Mouse (Mus musculus): ENCODE measurements at regions not wholly inside any gene's neighbourhood (a gene's known extent, or its start where the extent isn't known, plus 50 kb on each side); places are given as distances from the start of the nearest gene placed in this dataset.
A peak's percentile ranks its signal among the peaks of the same experiment; 100 is the strongest.

DNA sequence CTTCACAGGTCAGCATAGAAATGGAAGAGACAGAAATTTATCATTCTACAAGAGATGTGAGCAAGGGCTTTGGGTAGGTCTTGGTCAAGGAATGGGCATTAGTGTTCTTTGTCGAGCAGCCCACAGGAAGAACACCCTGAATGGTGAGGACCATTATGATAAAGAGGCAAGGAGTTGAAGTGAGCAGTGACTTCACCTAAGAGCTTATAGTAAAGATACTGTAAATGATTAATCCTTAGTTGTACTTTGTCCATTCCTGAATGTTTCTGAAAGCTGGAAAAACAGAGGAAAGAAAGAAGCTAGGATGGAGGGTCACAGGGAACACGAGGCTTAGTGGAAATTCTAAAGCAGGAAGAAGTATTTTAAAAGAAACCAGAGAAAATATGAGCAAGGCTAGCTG, 956.9 kb downstream of the Defb40 start:
- Histone ChIP-seq H3K4me3 (ENCODE audit: low read depth, low read length) (no peak overlapping the region), H3K4me1 (ENCODE audit: control insufficient read depth, insufficient read depth, low read length) (no peaks in the 10 kb centered on the region), H3K27me3 (replicated peaks; ENCODE audit: control insufficient read depth, insufficient read depth, low read length) (no peaks in the 10 kb centered on the region), H3K9ac (ENCODE audit: low read length) (no peak overlapping the region), H3K27ac (ENCODE audit: low read depth, low read length) (no peak overlapping the region), H3K36me3 (ENCODE audit: control insufficient read depth, insufficient read depth, low read length) (no peaks in the 10 kb centered on the region), H3K4me2 (ENCODE audit: low read length) (no peak overlapping the region), H3K9me3 (replicated peaks; ENCODE audit: control insufficient read depth, low read length) (no peaks in the 10 kb centered on the region)
- 73% methylated on average over 2 of the region's 2 CpGs for WGBS
- ATAC-seq (no peak), DNase-seq (ENCODE audit: low spot score) (no peak)

DNA sequence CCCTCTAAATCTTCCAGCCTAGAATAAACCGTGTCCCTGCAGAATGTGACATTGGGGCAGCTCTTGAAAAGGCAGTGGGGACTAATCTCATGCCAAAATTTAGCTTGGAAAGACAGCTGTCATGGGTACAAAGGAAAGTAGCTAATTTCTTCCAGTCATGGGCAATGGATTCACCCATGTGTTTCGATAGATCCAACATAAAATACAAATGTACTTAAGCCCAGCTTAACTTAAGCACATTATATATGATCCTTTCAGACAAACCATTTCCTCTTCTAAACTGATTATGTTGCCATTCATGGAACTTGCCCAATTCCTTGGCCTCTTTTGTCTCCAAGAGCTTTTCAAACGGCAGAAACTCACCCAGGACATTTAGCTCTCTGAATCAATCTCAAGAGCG, 970.5 kb downstream of the Defb40 start:
- Histone ChIP-seq H3K4me1 (ENCODE audit: control insufficient read depth, insufficient read depth, low read length) (no peaks in the 10 kb centered on the region), H3K27me3 (replicated peaks; ENCODE audit: control insufficient read depth, insufficient read depth, low read length) (no peaks in the 10 kb centered on the region), H3K27ac (ENCODE audit: low read depth, low read length) (no peak overlapping the region), H3K4me2 (ENCODE audit: low read length) (no peak overlapping the region), H3K9me3 (replicated peaks; ENCODE audit: control insufficient read depth, low read length) (no peaks in the 10 kb centered on the region), H3K4me3 (ENCODE audit: low read depth, low read length) (no peak overlapping the region), H3K9ac (ENCODE audit: low read length) (no peak overlapping the region), H3K36me3 (ENCODE audit: control insufficient read depth, insufficient read depth, low read length) (no peaks in the 10 kb centered on the region)
- ATAC-seq: no peak
- 49% methylated on average over 4 of the region's 4 CpGs for WGBS
- DNase-seq (ENCODE audit: low spot score): no peak

DNA sequence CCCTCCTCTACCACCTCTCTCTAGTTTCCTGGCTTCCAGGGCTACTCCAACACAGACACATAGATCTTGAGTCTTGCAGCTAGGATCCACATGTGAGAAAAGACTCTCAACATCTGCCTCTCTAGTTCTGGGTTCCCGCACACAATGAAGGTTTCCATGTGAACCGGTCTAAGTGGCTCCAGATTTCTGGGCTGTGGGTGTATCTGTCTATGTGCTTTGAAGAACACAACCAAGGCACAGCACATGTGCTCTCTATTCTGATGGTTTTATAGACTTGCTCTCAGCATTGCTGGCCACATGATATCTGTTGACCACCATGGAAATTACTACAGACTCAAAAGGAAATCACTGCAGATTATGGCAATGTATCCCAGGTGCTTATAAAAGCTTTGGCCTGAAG, 972.4 kb downstream of the Defb40 start:
- WGBS: 81% methylated on average over 2 of the region's 2 CpGs
- Histone ChIP-seq H3K9me3 (replicated peaks; ENCODE audit: control insufficient read depth, low read length) (no peaks in the 10 kb centered on the region), H3K4me2 (ENCODE audit: low read length) (no peak overlapping the region), H3K4me3 (ENCODE audit: low read depth, low read length) (no peak overlapping the region), H3K36me3 (ENCODE audit: control insufficient read depth, insufficient read depth, low read length) (no peaks in the 10 kb centered on the region), H3K9ac (ENCODE audit: low read length) (no peak overlapping the region), H3K27me3 (replicated peaks; ENCODE audit: control insufficient read depth, insufficient read depth, low read length) (no peaks in the 10 kb centered on the region), H3K27ac (ENCODE audit: low read depth, low read length) (no peak overlapping the region), H3K4me1 (ENCODE audit: control insufficient read depth, insufficient read depth, low read length) (no peaks in the 10 kb centered on the region)
- DNase-seq (ENCODE audit: low spot score) (no peak), ATAC-seq (no peak)

DNA sequence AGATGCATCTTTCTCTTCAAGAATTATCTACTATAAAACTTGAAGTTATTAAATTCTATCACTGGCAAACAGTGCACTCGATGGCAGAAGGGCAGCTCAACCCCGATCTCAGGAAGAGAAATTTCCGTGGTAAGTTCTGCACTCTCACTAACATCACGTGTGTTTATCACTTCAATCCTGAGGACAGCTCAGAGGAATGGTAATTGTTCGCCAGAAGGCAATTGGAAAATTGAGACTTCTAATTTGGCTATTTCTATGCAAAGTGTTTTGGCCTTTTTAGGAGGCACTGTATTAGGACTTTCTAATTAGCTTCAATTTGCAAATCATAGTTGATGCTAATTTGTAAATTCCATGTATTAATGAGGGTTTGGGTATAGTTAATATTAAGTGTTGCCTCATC, 977.3 kb downstream of the Defb40 start:
- Histone ChIP-seq H3K27me3 (replicated peaks; ENCODE audit: control insufficient read depth, insufficient read depth, low read length) (no peaks in the 10 kb centered on the region), H3K9me3 (replicated peaks; ENCODE audit: control insufficient read depth, low read length) (no peaks in the 10 kb centered on the region), H3K4me1 (ENCODE audit: control insufficient read depth, insufficient read depth, low read length) (no peaks in the 10 kb centered on the region), H3K4me3 (ENCODE audit: low read depth, low read length) (no peak overlapping the region), H3K9ac (ENCODE audit: low read length) (no peak overlapping the region), H3K36me3 (ENCODE audit: control insufficient read depth, insufficient read depth, low read length) (no peaks in the 10 kb centered on the region), H3K4me2 (ENCODE audit: low read length) (no peak overlapping the region), H3K27ac (ENCODE audit: low read depth, low read length) (no peak overlapping the region)
- DNase-seq (ENCODE audit: low spot score) (no peak), ATAC-seq (no peak)
- 60% methylated on average over 5 of the region's 5 CpGs for WGBS

DNA sequence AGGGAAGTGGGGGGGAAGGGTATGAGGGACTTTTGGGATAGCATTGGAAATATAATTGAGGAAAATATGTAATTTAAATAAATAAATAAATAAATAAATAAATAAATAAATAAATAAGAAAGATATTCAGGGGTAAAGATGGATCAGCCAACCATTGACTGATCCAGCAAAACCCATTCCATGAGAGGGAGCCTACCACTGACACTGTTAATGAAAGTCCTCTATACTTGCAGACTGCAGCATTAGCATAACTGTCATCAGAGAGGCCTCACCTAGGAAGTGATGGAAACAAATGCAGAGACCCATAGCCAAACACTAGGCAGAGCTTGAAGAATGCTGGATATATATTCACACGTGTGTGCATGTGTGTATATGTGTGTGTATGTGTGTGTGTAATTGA, 993.3 kb downstream of the Defb40 start:
- Histone ChIP-seq H3K27ac (ENCODE audit: low read depth, low read length) (no peak overlapping the region), H3K27me3 (replicated peaks; ENCODE audit: control insufficient read depth, insufficient read depth, low read length) (no peaks in the 10 kb centered on the region), H3K4me2 (ENCODE audit: low read length) (no peak overlapping the region), H3K4me1 (ENCODE audit: control insufficient read depth, insufficient read depth, low read length) (no peaks in the 10 kb centered on the region), H3K4me3 (ENCODE audit: low read depth, low read length) (no peak overlapping the region), H3K9ac (ENCODE audit: low read length) (no peak overlapping the region), H3K36me3 (ENCODE audit: control insufficient read depth, insufficient read depth, low read length) (no peaks in the 10 kb centered on the region), H3K9me3 (replicated peaks; ENCODE audit: control insufficient read depth, low read length) (no peaks in the 10 kb centered on the region)
- 79% methylated on average over 1 of the region's 1 CpGs for WGBS
- ATAC-seq (no peak), DNase-seq (ENCODE audit: low spot score) (no peak)

DNA sequence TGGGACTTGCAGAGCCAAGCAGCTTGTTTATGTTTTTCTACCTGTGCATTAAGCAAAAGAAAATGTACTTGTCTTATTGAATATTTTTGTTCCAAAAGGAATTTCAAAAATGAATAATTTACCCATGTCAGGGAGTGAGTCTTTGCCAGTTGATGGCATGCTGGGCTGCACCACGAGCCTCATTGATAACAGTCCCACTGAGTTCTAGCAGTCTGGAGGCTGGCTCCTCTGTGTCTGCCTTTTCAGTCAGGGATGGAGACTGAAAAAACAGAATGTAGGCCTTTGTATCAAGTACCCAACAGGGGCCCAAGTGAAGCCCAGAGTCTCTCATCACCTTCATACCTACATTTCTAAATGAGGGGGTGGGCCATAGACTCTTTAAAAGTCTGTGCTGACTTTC, 1029.2 kb downstream of the Defb40 start:
- no peak for DNase-seq (ENCODE audit: low spot score)
- Histone ChIP-seq H3K9me3 (replicated peaks; ENCODE audit: control insufficient read depth, low read length) (no peaks in the 10 kb centered on the region), H3K4me3 (ENCODE audit: low read depth, low read length) (no peak overlapping the region), H3K4me2 (ENCODE audit: low read length) (peak overlapping the region; percentile 33; the same call in 1 of the 2 replicates), H3K27me3 (replicated peaks; ENCODE audit: control insufficient read depth, insufficient read depth, low read length) (no peaks in the 10 kb centered on the region), H3K27ac (ENCODE audit: low read depth, low read length) (no peak overlapping the region), H3K36me3 (ENCODE audit: control insufficient read depth, insufficient read depth, low read length) (no peaks in the 10 kb centered on the region), H3K4me1 (ENCODE audit: control insufficient read depth, insufficient read depth, low read length) (peaks cover 5% of the 10 kb centered on the region; the same call in 1 of the 2 replicates), H3K9ac (ENCODE audit: low read length) (no peak overlapping the region)
- WGBS: 14% methylated on average over 1 of the region's 1 CpGs
- ATAC-seq: peak; percentile 54; the same call in 1 of the 2 replicates

DNA sequence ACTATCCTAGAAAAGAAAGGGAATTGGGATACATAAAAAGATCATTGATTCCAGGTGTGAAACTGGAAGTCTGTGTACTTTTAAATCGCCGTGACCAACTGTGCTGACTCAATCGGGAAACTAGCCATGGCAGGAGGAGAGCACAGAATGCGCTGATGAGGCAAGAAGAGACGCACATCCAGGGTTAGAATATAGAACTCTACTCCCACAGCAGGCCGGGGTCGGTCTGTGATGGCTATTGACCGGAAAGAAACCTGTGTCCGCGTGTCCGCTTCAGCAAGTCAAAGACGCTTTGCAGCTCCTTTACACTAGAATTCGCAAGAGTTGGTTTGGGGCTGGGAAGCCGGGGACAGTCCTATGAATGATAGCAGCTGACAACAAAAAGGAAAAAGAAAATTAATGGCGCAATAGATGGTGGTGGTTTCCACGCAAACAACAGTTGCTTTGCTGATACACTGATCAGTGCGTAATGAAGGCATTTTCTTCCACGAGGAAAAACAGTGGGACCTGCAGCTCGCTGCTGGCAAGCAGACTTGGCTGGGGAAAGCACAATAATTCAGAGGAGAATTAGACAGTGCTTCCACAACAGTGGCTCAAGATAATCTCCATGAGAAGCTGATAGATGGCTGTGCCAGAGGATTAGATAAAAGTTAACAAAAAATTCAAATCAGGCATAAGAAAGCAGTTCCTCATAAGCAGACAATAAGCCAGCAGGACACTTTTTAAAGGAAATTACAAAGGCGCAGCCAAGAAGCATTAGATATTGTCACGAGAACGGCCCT, 1029.8 kb downstream of the Defb40 start:
- H3K4me3 ChIP-seq (ENCODE audit: low read depth, low read length): 0 out of 2 replicates have a peak overlapping the region, but pooled peaks have one; percentile 0
- 41% methylated on average over 22 of the region's 22 CpGs for WGBS
- H3K27ac ChIP-seq (ENCODE audit: low read depth, low read length): no peak overlapping the region
- H3K9ac ChIP-seq (ENCODE audit: low read length): no peak overlapping the region
- H3K27me3 ChIP-seq (replicated peaks; ENCODE audit: control insufficient read depth, insufficient read depth, low read length): no peaks in the 10 kb centered on the region
- DNase-seq (ENCODE audit: low spot score) (peak; percentile 55), ATAC-seq (peak; percentile 69)
- H3K36me3 ChIP-seq (ENCODE audit: control insufficient read depth, insufficient read depth, low read length): no peaks in the 10 kb centered on the region
- no peaks in the 10 kb centered on the region for H3K9me3 ChIP-seq (replicated peaks; ENCODE audit: control insufficient read depth, low read length)
- H3K4me1 ChIP-seq (ENCODE audit: control insufficient read depth, insufficient read depth, low read length): peaks cover 5% of the 10 kb centered on the region; the same call in 1 of the 2 replicates
- H3K4me2 ChIP-seq (ENCODE audit: low read length): peak overlapping the region; percentile 33

DNA sequence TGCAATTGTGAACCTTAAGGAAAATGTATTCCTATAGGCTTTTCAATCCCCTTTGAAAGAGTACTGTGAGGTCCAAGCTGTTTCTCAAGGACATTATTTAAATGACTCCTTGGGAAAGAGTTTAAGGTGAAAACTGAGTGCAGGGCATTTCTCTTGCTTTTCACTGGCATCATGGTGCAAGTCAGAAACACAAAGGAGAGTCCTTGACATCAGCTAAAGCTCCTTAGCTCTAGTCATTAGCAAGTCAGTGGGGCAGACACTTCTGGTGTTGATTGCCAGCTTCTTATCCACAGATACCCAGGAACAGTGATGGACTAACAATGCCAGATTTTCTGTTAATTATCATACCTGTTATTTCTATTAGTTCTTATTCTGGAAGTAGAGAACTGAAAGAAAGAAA, 1043.4 kb downstream of the Defb40 start:
- DNase-seq (ENCODE audit: low spot score) (peak; percentile 17), ATAC-seq (peak; percentile 42; the same call in 1 of the 2 replicates)
- Histone ChIP-seq H3K9me3 (replicated peaks; ENCODE audit: control insufficient read depth, low read length) (no peaks in the 10 kb centered on the region), H3K36me3 (ENCODE audit: control insufficient read depth, insufficient read depth, low read length) (no peaks in the 10 kb centered on the region), H3K4me1 (ENCODE audit: control insufficient read depth, insufficient read depth, low read length) (peaks cover 4% of the 10 kb centered on the region; the same call in 1 of the 2 replicates), H3K9ac (ENCODE audit: low read length) (no peak overlapping the region), H3K4me2 (ENCODE audit: low read length) (no peak overlapping the region), H3K27ac (ENCODE audit: low read depth, low read length) (no peak overlapping the region), H3K27me3 (replicated peaks; ENCODE audit: control insufficient read depth, insufficient read depth, low read length) (no peaks in the 10 kb centered on the region), H3K4me3 (ENCODE audit: low read depth, low read length) (no peak overlapping the region)

DNA sequence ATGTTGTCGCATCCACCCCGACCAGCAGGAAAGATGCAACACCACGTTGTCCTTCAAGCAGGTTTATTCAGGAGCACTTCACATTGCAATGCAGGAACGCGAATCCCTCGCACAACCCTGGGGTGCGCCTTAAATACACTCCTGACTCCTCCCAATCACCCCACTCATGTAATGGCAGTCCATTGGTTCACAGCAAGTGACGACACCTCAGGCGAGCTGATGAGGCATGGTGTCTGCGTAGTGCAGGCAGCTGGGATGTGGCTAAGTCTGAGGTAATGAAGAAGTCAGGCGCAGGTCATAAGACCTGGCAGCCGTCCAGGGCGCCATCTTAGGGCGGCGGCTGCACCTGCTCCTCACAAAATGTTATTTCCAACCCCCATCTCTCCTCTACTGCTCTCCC, 1068.7 kb downstream of the Defb40 start:
- 94% methylated on average over 15 of the region's 15 CpGs for WGBS
- Histone ChIP-seq H3K27me3 (replicated peaks; ENCODE audit: control insufficient read depth, insufficient read depth, low read length) (no peaks in the 10 kb centered on the region), H3K4me2 (ENCODE audit: low read length) (no peak overlapping the region), H3K4me1 (ENCODE audit: control insufficient read depth, insufficient read depth, low read length) (no peaks in the 10 kb centered on the region), H3K9me3 (replicated peaks; ENCODE audit: control insufficient read depth, low read length) (no peaks in the 10 kb centered on the region), H3K27ac (ENCODE audit: low read depth, low read length) (no peak overlapping the region), H3K36me3 (ENCODE audit: control insufficient read depth, insufficient read depth, low read length) (no peaks in the 10 kb centered on the region), H3K9ac (ENCODE audit: low read length) (no peak overlapping the region), H3K4me3 (ENCODE audit: low read depth, low read length) (no peak overlapping the region)
- ATAC-seq (no peak), DNase-seq (ENCODE audit: low spot score) (no peak)

Measured in forebrain, embryonic 14.5 days (tissue).